Mouse (Mus musculus) liver, embryonic 16.5 days (tissue): ENCODE measurements around the gene Rpl21. TPM values are rescaled to one million over a fixed set of nuclear protein-coding genes. Genes with fewer than 3 reads are reported as not detected.

Experiments
- ATAC-seq: fragments of 200-750 bp; cut with Nextera tagmentation; 2 replicates; pipeline ENCODE4 v1.8.0; 2017; ENCODE audit warnings: low read depth, mild to moderate bottlenecking, moderate number of reproducible peaks, moderate library complexity
- H3K27ac ChIP-seq: fragments of 300-500 bp; sonication (generic); 2 replicates; pipeline ENCODE4 v1.5.1; 2014; ENCODE audit warnings: mild to moderate bottlenecking, low read length
- H3K27me3 ChIP-seq: fragments of 300-500 bp; sonication (generic); 2 replicates; pipeline ENCODE4 v1.6.1; 2014; ENCODE audit warnings: low read depth, low read length, mixed read lengths; ENCODE audit not compliant: control insufficient read depth, insufficient read depth
- H3K36me3 ChIP-seq: fragments of 300-500 bp; sonication (generic); 2 replicates; pipeline ENCODE4 v1.6.1; 2014; ENCODE audit warnings: mild to moderate bottlenecking; ENCODE audit not compliant: control insufficient read depth, insufficient read depth
- H3K4me1 ChIP-seq: fragments of 300-500 bp; sonication (generic); 2 replicates; pipeline ENCODE4 v1.6.1; 2014; ENCODE audit warnings: low read depth, low read length, mixed read lengths; ENCODE audit not compliant: control insufficient read depth
- H3K4me2 ChIP-seq: fragments of 300-500 bp; sonication (generic); 2 replicates; pipeline ENCODE4 v1.6.1; 2014; ENCODE audit warnings: low read depth, low read length, mixed read lengths
- H3K4me3 ChIP-seq: fragments of 300-500 bp; sonication (generic); 2 replicates; pipeline ENCODE4 v1.5.1; 2014; ENCODE audit warnings: low read depth, mild to moderate bottlenecking, low read length
- H3K9ac ChIP-seq: fragments of 300-500 bp; sonication (generic); 2 replicates; pipeline ENCODE4 v1.6.1; 2014; ENCODE audit warnings: low read depth, low read length
- H3K9me3 ChIP-seq: fragments of 300-500 bp; sonication (generic); replicated peaks from 2 replicates; pipeline ENCODE4 v1.6.1; 2016; ENCODE audit warnings: low read length; ENCODE audit not compliant: control insufficient read depth
- WGBS: fragments of 180-500 bp; shearing (Covaris S2); extraction: QIAGEN DNeasy Blood & Tissue Kit; methylation state at CpG from one replicate; pipeline ENCODE4 v1.1.7; 2014; ENCODE audit not compliant: insufficient replicate concordance; 5-methylcytosine and 5-hydroxymethylcytosine counted together
- polyA plus RNA-seq: library from polyadenylated mRNA; unstranded; fragments of >200 nt; fragmentation: Nextera tagmentation; extraction: Ambion mirVana; gene quantifications from 2 replicates; pipeline ENCODE4 v1.2.1, GENCODE M21; 2015

Rpl21 gene
- polyA plus RNA-seq, 1 experiment from 2014 or later: 251 TPM

DNA sequence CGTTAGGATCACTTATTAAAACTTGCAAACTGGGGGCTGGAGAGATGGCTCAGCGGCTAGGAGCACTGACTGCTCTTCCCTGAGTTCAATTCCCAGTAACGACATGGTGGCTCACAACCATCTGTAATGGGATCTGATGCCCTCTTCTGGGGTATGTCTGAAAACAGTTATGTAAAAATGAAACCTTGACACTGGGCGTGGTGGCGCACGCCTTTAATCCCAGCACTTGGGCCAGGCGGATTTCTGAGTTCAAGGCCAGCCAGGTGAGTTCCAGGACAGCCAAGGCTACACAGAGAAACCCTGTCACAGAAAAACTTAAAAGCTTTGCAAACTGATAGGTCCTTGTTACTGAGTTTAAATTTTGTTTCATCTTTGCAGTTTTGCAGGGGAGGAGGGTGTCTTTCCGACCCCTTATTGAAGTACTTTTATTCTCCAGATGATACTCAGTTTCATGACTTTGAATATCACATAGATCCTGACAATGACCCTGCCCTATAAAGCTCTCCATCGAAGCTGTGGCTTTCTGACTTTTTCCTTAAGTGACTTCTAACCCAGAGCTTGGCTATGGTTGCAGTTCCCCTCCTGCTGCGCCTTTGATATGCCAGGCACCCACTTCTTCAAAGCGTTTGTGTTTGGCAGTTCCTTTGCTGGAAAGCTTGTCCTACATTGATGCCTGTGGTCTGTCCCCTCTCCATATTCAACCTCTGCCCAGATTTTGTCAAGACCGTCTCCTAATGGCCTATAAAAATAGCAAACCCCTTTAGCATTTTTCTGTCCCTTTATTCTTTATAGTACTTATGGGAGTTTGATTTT is 6.4 kb downstream of the Rpl21 start:
- H3K4me1 ChIP-seq: peaks cover 14% of the 10 kb centered on the region
- H3K27me3 ChIP-seq: peaks cover 2% of the 10 kb centered on the region
- peaks cover 42% of the 10 kb centered on the region for H3K36me3 ChIP-seq
- H3K4me2 ChIP-seq: no peak overlapping the region
- no peak overlapping the region for H3K4me3 ChIP-seq
- 52% methylated on average over 12 of the region's 12 CpGs for WGBS
- no peaks in the 10 kb centered on the region for H3K9me3 ChIP-seq
- H3K9ac ChIP-seq: no peak overlapping the region
- no peak for ATAC-seq
- H3K27ac ChIP-seq: no peak overlapping the region

DNA sequence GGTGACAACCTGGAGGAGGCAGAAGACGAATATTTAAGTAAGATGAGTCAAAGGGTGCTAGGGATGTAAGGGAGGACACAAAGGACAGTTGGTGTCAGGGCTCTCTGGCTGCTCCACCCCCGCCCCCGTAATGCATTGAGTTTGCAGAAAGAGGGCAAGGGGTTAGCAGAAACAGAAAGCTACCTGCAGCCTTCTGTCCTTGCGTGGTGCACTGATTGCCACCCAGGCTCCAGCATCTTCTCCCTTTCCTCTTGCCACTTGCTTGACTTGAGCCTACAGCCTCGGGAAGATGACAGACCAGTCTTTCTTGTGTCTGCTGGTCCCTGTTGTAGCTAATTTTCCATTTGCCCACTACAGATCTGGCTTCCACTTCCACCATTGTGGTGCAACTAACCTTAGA is 7.1 kb downstream of the Rpl21 start:
- Histone ChIP-seq H3K4me3 (no peak overlapping the region), H3K27ac (no peak overlapping the region), H3K9ac (no peak overlapping the region), H3K36me3 (peaks cover 35% of the 10 kb centered on the region), H3K4me2 (no peak overlapping the region), H3K4me1 (peaks cover 10% of the 10 kb centered on the region), H3K9me3 (no peaks in the 10 kb centered on the region), H3K27me3 (peaks cover 9% of the 10 kb centered on the region)
- no peak for ATAC-seq
- WGBS: 64% methylated on average over 5 of the region's 5 CpGs

DNA sequence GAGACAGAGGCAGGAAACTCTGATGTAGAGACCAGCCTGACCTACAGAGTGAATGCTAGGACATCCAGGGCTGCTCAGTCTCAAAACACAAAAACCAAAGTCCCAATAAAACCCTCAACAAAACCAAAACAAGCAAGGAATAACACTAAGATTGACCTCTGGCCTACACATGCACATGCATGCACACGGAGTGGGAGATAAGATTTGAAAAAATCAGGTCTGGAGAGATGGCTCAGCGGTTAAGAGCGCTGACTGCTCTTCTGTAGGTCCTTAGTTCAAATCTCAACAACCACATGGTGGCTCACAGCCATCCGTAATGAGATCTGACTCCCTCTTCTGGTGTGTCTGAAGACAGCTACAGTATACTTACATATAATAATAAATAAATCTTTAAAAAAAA is 7.7 kb downstream of the Rpl21 start:
- no peak overlapping the region for H3K9ac ChIP-seq
- no peak overlapping the region for H3K27ac ChIP-seq
- 57% methylated on average over 4 of the region's 4 CpGs for WGBS
- peaks cover 29% of the 10 kb centered on the region for H3K36me3 ChIP-seq
- no peak overlapping the region for H3K4me3 ChIP-seq
- H3K4me2 ChIP-seq: no peak overlapping the region
- ATAC-seq: no peak
- H3K27me3 ChIP-seq: peaks cover 16% of the 10 kb centered on the region
- peaks cover 12% of the 10 kb centered on the region for H3K4me1 ChIP-seq
- H3K9me3 ChIP-seq: no peaks in the 10 kb centered on the region

DNA sequence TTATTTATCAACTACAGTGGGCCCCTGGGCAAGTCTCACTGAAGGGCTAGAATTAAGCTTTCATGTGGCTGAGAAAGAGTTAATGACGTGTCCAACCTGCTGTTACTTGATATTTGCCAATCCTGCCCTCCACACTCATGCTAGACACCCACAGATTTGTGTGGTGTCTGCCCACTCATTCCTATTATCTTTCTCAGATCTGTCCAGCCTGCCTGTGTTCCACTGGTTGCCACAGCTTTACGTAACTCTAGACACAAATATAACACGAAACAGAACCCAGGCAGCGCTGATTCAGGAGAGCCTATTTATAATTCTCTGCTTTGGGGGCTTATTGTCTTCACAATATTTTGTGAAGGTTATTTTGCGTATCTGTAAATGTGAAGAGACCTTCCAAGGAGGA is 8.6 kb downstream of the Rpl21 start:
- H3K36me3 ChIP-seq: peaks cover 21% of the 10 kb centered on the region
- no peak overlapping the region for H3K4me2 ChIP-seq
- WGBS: 64% methylated on average over 5 of the region's 5 CpGs
- H3K4me1 ChIP-seq: peaks cover 14% of the 10 kb centered on the region
- no peak overlapping the region for H3K9ac ChIP-seq
- H3K27ac ChIP-seq: no peak overlapping the region
- peaks cover 25% of the 10 kb centered on the region for H3K27me3 ChIP-seq
- H3K4me3 ChIP-seq: no peak overlapping the region
- no peaks in the 10 kb centered on the region for H3K9me3 ChIP-seq
- no peak for ATAC-seq

DNA sequence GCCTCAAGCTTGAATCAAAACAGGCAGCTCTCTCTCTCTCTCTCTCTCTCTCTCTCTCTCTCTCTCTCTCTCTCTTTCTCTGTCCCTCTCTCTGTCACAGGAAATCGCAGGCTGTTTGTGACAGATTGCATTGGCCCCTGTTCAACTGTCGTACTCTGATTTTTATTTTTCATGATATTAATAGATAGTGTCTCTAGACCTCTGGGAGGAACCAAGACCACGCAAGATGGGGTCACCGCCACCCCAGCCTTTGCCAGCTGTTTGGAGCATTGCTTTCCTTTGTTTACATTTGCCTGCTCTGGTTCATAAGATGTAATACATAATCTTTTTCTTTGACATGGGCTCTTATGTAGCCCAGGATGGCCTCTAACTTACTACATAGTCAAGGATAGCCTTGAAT is 9.3 kb downstream of the Rpl21 start:
- Histone ChIP-seq H3K4me3 (no peak overlapping the region), H3K36me3 (peaks cover 14% of the 10 kb centered on the region), H3K27ac (no peak overlapping the region), H3K9ac (no peak overlapping the region), H3K9me3 (no peaks in the 10 kb centered on the region), H3K27me3 (peaks cover 31% of the 10 kb centered on the region), H3K4me1 (peaks cover 14% of the 10 kb centered on the region), H3K4me2 (no peak overlapping the region)
- no peak for ATAC-seq
- WGBS: 68% methylated on average over 4 of the region's 4 CpGs

DNA sequence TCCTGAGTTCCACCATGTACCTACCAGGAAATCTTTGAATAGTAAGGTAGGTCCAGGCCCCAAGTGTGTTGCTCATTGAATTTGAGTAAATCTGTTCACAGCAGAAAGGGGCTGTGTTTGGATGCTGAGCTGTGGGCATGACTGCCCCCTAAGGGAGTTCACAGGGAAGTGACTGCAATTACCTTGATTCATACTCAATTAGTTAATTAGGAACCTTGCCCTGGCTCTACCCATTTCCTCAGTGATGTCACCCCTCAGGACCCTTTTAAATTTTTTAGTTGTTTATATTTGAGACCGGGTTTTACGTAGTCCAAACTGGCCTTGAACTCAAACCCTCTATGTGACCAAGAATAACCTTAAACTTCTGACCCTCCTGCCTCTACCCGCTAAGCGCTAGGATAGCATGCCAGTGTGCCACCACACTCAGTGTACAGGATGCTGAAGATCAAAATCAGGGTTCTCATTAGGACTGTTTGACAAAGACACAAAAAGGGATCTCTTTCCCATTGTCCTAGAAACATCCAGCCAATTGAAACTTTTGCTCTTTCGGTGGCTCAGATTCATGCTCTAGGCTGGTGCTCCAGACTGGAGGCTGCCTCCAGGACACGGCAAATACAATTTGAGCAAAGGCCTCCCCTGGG is 11.7 kb downstream of the Rpl21 start:
- ATAC-seq: no peak
- Histone ChIP-seq H3K9ac (peak overlapping the region; percentile 47; the same call in 1 of the 2 replicates), H3K36me3 (no peaks in the 10 kb centered on the region), H3K4me2 (peak overlapping the region; percentile 82), H3K9me3 (no peaks in the 10 kb centered on the region), H3K4me1 (peaks cover 12% of the 10 kb centered on the region), H3K27me3 (peaks cover 34% of the 10 kb centered on the region), H3K4me3 (peak overlapping the region; percentile 59), H3K27ac (no peak overlapping the region)
- WGBS: 12% methylated on average over 6 of the region's 6 CpGs

DNA sequence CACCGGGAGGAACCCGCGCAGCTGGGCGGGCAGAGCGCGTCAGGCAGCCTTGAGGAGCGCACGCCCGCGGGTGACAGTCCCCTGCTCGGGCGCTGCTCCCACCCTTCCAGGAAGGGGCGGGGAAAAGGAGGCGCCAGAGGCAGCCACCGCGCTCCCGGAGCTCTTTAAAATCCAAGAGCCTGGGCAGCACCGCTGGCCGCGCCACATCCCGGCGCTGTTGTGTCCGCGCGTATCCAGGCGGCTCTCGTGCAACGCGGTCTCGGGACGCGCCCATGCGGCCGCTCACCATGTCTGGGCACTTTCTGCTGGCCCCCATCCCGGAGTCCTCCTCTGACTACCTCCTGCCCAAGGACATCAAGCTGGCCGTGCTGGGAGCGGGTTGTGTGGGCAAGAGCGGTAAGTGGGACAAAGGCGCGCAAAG is 12.3 kb downstream of the Rpl21 start, which contains the start of gene Rasl11a:
Rasl11a (plus strand) TSS at position 127 of the 421 bp plus-strand sequence.
- H3K4me3 ChIP-seq: peak within 1 kb of the TSS; percentile 59
- peaks cover 12% of the 10 kb centered on the region for H3K4me1 ChIP-seq
- H3K4me2 ChIP-seq: peak within 1 kb of the TSS; percentile 82
- WGBS: 1% methylated on average over 40 of the region's 40 CpGs
- H3K27ac ChIP-seq: no peak within 1 kb of the TSS
- peak within 1 kb of the TSS; percentile 47 for H3K9ac ChIP-seq
- no peaks in the 10 kb centered on the region for H3K9me3 ChIP-seq
- no peaks in the 10 kb centered on the region for H3K36me3 ChIP-seq
- peak; percentile 80 for ATAC-seq
- peaks cover 34% of the 10 kb centered on the region for H3K27me3 ChIP-seq

DNA sequence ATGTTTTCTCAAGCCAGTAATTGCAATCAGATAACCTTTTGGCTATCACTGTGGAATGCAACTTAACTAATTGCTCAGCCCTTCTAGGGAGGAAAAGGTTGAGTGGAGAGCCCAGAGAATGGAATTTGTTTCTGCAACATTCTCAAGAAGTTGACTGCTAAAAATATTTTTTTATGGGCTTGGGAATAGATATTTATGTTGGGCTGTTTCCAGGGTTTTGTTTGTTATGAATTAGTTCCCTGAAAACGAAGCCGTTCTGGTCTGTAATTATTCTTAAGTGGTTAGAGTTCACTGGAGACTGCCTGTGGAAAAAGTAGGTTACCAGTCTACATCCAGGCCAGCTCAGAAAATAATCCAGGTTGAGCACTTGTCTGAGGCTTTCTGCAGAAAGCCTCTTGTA is 13.8 kb downstream of the Rpl21 start:
- Histone ChIP-seq H3K36me3 (no peaks in the 10 kb centered on the region), H3K4me2 (no peak overlapping the region), H3K4me1 (peaks cover 12% of the 10 kb centered on the region), H3K9me3 (no peaks in the 10 kb centered on the region), H3K27ac (no peak overlapping the region), H3K9ac (no peak overlapping the region), H3K4me3 (no peak overlapping the region), H3K27me3 (peaks cover 34% of the 10 kb centered on the region)
- WGBS: 64% methylated on average over 2 of the region's 2 CpGs
- ATAC-seq: no peak

DNA sequence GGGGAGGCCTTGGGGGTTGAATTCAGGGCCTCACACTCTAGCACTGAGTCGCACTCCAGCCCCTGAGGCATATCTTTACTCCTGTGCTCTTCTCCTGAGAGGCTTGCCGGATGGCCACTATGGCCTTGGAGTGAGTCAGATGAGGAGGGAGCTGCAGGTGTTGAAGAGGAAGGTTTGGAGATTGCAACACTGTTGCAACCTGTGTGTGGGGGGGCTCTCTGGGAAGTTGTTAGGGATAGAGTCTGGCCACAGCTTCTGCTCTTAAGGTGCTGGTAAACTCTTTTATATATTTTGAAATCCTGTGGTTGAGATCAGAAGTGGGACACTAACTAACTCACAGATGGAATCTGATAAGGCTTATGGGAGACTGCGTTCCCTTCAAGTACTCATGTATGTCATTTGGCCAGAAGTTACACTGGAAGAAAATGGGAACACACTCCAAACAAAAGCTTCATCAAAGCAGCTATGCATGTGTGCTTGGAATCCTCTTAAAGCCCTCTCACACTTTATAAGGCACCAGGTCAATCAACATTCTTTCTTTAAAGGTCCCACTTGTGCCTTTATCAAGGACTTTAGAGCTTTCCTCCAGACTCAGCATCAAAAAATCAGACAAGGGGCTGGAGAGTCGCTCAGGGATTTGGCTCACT is 16.4 kb downstream of the Rpl21 start:
- H3K4me3 ChIP-seq: no peak overlapping the region
- no peak overlapping the region for H3K27ac ChIP-seq
- ATAC-seq: no peak
- peaks cover 32% of the 10 kb centered on the region for H3K27me3 ChIP-seq
- 68% methylated on average over 4 of the region's 4 CpGs for WGBS
- H3K9me3 ChIP-seq: no peaks in the 10 kb centered on the region
- H3K9ac ChIP-seq: no peak overlapping the region
- H3K4me2 ChIP-seq: no peak overlapping the region
- H3K36me3 ChIP-seq: no peaks in the 10 kb centered on the region
- H3K4me1 ChIP-seq: peaks cover 12% of the 10 kb centered on the region
